Mouse (Mus musculus): Measurements from ENCODE around the gene Ccdc34.

- TF ChIP-seq CTCF (conservative IDR thresholded peaks at IDR 0.05; ENCODE audit: insufficient read depth, insufficient read length, low read depth, low read length) (no peak), POLR2A (IDR thresholded peaks at IDR 0.05; ENCODE audit: low read depth, low read length) (no peak)
Observed at GRCm38 (mm10) chr2:110005596-110006239, 11.9 kb upstream of the Ccdc34 start.
